Mouse (Mus musculus) CD4-positive naive resting alpha-beta T cell, adult 57 days (primary cell): ENCODE results near the gene Pip5k1b. TPM values are rescaled to one million over a fixed set of nuclear protein-coding genes. Genes with fewer than 3 reads are reported as not detected.

ENCODE experiments used
- total RNA-seq: library from RNA; stranded (reverse); gene quantifications from one replicate; pipeline ENCODE4 v1.2.4, GENCODE M21; 2023

Pip5k1b gene
- total RNA-seq, result 3.5 TPM

GRCm38 (mm10) chr19:24555466-24555903 lies at the start of gene Pip5k1b:
TSS of gene Pip5k1b (minus strand) at chr19:24555872.

DNA sequence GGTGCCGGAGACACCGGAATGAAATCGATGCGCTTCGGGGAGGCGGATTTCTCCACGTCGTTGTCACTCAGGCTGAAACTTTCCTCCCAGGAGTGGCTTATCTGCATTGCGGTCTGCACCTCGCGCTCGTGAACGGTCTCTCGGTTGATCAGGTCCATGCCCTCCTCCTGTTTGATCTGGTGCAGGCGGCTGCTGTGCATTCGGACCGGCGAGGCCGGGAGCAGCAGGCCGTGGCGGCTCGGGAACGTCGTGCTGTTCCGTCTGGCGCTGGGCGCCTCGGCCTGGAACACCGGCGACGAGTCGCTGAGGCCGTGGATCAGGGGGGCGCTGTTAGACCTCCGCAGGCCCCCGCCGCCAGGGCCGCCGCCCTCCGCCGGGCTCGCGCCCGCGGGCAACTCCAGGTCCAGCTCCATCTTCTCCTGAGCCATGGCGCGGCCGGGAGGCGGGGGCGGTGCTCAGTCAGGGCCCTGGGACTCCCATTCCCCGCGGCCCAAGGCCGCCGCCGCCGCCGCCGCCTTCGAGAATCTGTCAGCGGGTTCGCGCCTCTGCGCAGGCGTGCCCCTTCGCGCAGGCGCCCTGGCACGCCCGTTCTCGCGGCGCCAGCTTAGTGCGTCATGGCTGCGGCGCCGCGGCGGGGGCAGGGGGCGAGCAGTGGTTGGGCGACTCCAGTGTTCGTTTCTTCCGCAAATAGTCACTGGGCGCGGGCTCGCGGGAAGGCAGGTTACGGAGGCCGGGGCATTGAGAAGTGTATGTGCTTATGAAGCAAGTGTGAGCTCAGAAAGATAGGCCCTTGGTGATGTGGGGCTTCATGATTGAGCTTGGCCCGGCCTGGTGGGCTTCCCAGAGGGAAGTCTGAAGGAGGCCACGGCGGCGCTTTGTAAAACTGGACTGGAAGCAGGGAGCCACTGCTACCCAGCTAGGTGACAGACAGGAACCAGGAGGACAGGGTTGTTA lies 78.5 kb downstream of the Pip5k1b start, which contains the start of gene Fam122a:
TSS of gene Fam122a (minus strand) at position 428 of the 954 bp plus-strand sequence.

DNA sequence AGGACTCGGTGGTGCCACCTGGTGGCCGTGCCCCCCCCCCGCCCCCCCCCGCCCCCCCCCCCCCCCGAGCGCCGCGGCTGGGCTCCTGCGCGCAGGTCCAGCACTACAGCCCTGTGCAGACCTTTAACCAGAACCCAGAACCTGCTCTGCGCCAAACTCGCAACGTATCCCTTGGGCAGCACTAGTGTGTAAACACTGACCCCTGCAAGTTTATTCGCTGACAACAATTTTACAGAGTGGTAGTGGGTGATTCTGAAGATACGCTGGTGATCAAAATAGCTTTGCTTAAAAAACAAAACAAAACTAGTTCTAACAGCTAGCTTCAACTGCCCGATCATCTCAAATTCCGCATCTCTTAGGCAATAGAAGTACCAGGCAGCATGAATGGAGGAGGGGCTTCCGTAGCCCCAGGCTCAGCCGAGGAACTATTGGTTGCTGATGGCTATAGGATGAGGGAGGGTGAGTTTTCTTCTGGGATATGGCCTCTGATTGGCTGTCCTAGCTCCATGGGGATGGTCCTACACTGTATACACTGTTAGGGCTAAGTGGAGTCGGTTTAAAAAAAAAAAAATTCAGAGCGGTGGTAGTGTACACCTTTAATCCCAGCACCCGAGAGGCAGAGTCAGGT lies 275.0 kb downstream of the Pip5k1b start, which contains the start of gene Fxn:
TSS of gene Fxn (minus strand) at position 5 of the 628 bp plus-strand sequence.

Other genes starting within 250 kb of the Pip5k1b start
- 27.7 TPM for gene Fam122a, start 78.5 kb downstream of the Pip5k1b start, total RNA-seq
- not detected for gene Tmem252, start 118.1 kb upstream of the Pip5k1b start, total RNA-seq